Mouse (Mus musculus): Measurements from ENCODE around the gene Rpl36al. TPM values are rescaled to one million over a fixed set of nuclear protein-coding genes. Genes with fewer than 3 reads are reported as not detected.

The Rpl36al gene
- total and polyA plus RNA-seq, 2 experiments from 2014 or later: 194 to 396 TPM

- TF ChIP-seq CTCF (IDR thresholded peaks at IDR 0.05; ENCODE audit: low read depth): no peak
Measured at GRCm38 (mm10) chr12:69191396-69191795, 7.5 kb upstream of the Rpl36al start.

GRCm38 (mm10) chr12:69190522-69190921 is 6.6 kb upstream of the Rpl36al start:
- Histone ChIP-seq H3K4me2 (ENCODE audit: low read depth) (no peak overlapping the region), H3K9me3 (ENCODE audit: low read length) (no peaks in the 10 kb centered on the region), H3K27ac (ENCODE audit: low read depth, low read length) (no peak overlapping the region), H3K9ac (no peak overlapping the region), H3K36me3 (ENCODE audit: insufficient read depth) (peaks cover 4% of the 10 kb centered on the region; the same call in 1 of the 2 replicates), H3K4me1 (ENCODE audit: insufficient read depth) (peaks cover 9% of the 10 kb centered on the region), H3K4me3 (ENCODE audit: low read depth, low read length) (no peak overlapping the region), H3K27me3 (ENCODE audit: insufficient read depth, low read length) (no peaks in the 10 kb centered on the region)
- peak; percentile 50; the same call in 1 of the 2 replicates for ATAC-seq
- TF ChIP-seq CTCF (IDR thresholded peaks at IDR 0.05; ENCODE audit: low read depth): peak; percentile 49
- WGBS: 97% methylated on average over 1 of the region's 1 CpGs
- DNase-seq: no peak

More at GRCm38 (mm10) chr12:69191396-69191795, 7.5 kb upstream of the Rpl36al start:
- H3K9me3 ChIP-seq (ENCODE audit: low read length): no peaks in the 10 kb centered on the region
- H3K4me2 ChIP-seq (ENCODE audit: low read depth): no peak overlapping the region
- no peaks in the 10 kb centered on the region for H3K27me3 ChIP-seq (ENCODE audit: insufficient read depth, low read length)
- peaks cover 4% of the 10 kb centered on the region; the same call in 1 of the 2 replicates for H3K36me3 ChIP-seq (ENCODE audit: insufficient read depth)
- ATAC-seq: no peak
- DNase-seq: no peak
- no peak overlapping the region for H3K4me3 ChIP-seq (ENCODE audit: low read depth, low read length)
- WGBS: 94% methylated on average over 5 of the region's 5 CpGs
- no peak overlapping the region for H3K27ac ChIP-seq (ENCODE audit: low read depth, low read length)
- H3K9ac ChIP-seq: no peak overlapping the region
- H3K4me1 ChIP-seq (ENCODE audit: insufficient read depth): peaks cover 11% of the 10 kb centered on the region; the same call in 1 of the 2 replicates

- no peaks in the 10 kb centered on the region for H3K9me3 ChIP-seq (ENCODE audit: low read length)
- H3K4me2 ChIP-seq (ENCODE audit: low read depth): no peak overlapping the region
- H3K4me1 ChIP-seq (ENCODE audit: insufficient read depth): peaks cover 13% of the 10 kb centered on the region
- DNase-seq (no peak), ATAC-seq (no peak)
- H3K9ac ChIP-seq: no peak overlapping the region
- 89% methylated on average over 9 of the region's 9 CpGs for WGBS
- no peaks in the 10 kb centered on the region for H3K27me3 ChIP-seq (ENCODE audit: insufficient read depth, low read length)
- H3K36me3 ChIP-seq (ENCODE audit: insufficient read depth): peaks cover 4% of the 10 kb centered on the region; the same call in 1 of the 2 replicates
- no peak for TF ChIP-seq CTCF (IDR thresholded peaks at IDR 0.05; ENCODE audit: low read depth)
- H3K4me3 ChIP-seq (ENCODE audit: low read depth, low read length): no peak overlapping the region
- no peak overlapping the region for H3K27ac ChIP-seq (ENCODE audit: low read depth, low read length)
Measured at GRCm38 (mm10) chr12:69190074-69190473, 6.2 kb upstream of the Rpl36al start.

GRCm38 (mm10) chr12:69186811-69187471 is 3.1 kb upstream of the Rpl36al start:
- WGBS: 58% methylated on average over 5 of the region's 5 CpGs
- ATAC-seq: no peak
- no peak for TF ChIP-seq CTCF (IDR thresholded peaks at IDR 0.05; ENCODE audit: low read depth)
- Histone ChIP-seq H3K4me2 (ENCODE audit: low read depth) (no peak overlapping the region), H3K9me3 (ENCODE audit: low read length) (no peaks in the 10 kb centered on the region), H3K9ac (no peak overlapping the region), H3K4me3 (ENCODE audit: low read depth, low read length) (0 out of 2 replicates have a peak overlapping the region, but pooled peaks have one; percentile 5), H3K36me3 (ENCODE audit: insufficient read depth) (peaks cover 6% of the 10 kb centered on the region; the same call in 1 of the 2 replicates), H3K27ac (ENCODE audit: low read depth, low read length) (no peak overlapping the region), H3K27me3 (ENCODE audit: insufficient read depth, low read length) (no peaks in the 10 kb centered on the region), H3K4me1 (ENCODE audit: insufficient read depth) (peaks cover 14% of the 10 kb centered on the region)
- DNase-seq: no peak

GRCm38 (mm10) chr12:69185371-69185770 is 1.5 kb upstream of the Rpl36al start:
- Histone ChIP-seq H3K27ac (ENCODE audit: low read depth, low read length) (no peak overlapping the region), H3K4me1 (ENCODE audit: insufficient read depth) (peaks cover 14% of the 10 kb centered on the region), H3K9me3 (ENCODE audit: low read length) (no peaks in the 10 kb centered on the region), H3K27me3 (ENCODE audit: insufficient read depth, low read length) (no peaks in the 10 kb centered on the region), H3K4me2 (ENCODE audit: low read depth) (peak overlapping the region; percentile 94), H3K9ac (peak overlapping the region; percentile 90; the same call in 1 of the 2 replicates), H3K4me3 (ENCODE audit: low read depth, low read length) (peak overlapping the region; percentile 86), H3K36me3 (ENCODE audit: insufficient read depth) (peaks cover 6% of the 10 kb centered on the region; the same call in 1 of the 2 replicates)
- no peak for TF ChIP-seq CTCF (IDR thresholded peaks at IDR 0.05; ENCODE audit: low read depth)
- no peak for DNase-seq
- no peak for ATAC-seq
- WGBS: 75% methylated on average over 7 of the region's 7 CpGs

GRCm38 (mm10) chr12:69184342-69185295 is 736 bp upstream of the Rpl36al start:
- DNase-seq (no peak), ATAC-seq (peak; percentile 62)
- Histone ChIP-seq H3K9ac (peak overlapping the region; percentile 90), H3K4me1 (ENCODE audit: insufficient read depth) (peaks cover 14% of the 10 kb centered on the region), H3K4me2 (ENCODE audit: low read depth) (peak overlapping the region; percentile 94), H3K4me3 (ENCODE audit: low read depth, low read length) (peak overlapping the region; percentile 86), H3K27ac (ENCODE audit: low read depth, low read length) (peak overlapping the region; percentile 96), H3K36me3 (ENCODE audit: insufficient read depth) (peaks cover 6% of the 10 kb centered on the region; the same call in 1 of the 2 replicates), H3K27me3 (ENCODE audit: insufficient read depth, low read length) (no peaks in the 10 kb centered on the region), H3K9me3 (ENCODE audit: low read length) (no peaks in the 10 kb centered on the region)
- 0 out of 2 replicates have a peak, but pooled peaks have one; percentile 2 for TF ChIP-seq CTCF (IDR thresholded peaks at IDR 0.05; ENCODE audit: low read depth)
- WGBS: 5% methylated on average over 86 of the region's 86 CpGs

All from forebrain, postnatal 0 days (tissue).